Mouse (Mus musculus): ENCODE data around the gene Slc39a10. TPM values are rescaled to one million over a fixed set of nuclear protein-coding genes. Genes with fewer than 3 reads are reported as not detected.

Slc39a10 gene
- polyA plus RNA-seq, 2 experiments: 35.6 to 53.7 TPM

DNA sequence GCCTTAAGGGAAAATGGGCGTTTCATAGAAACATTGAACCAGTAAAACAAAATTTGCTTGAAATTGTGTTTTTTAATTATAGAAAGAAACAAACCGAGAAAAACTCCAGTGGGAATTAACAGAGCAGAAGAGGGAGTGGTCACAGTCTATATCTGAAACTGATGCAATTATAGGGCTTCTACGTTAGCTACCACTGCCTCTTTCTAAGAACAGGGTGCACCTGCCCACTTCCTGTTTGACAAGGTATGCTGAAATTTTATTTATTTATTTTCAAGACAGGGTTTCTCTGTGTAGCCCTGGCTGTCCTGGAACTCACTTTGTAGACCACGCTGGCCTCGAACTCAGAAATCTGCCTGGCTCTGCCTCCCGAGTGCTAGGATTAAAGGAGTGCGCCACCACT is 30.3 kb upstream of the Slc39a10 start:
- no peaks in the 10 kb centered on the region for H3K36me3 ChIP-seq (ENCODE audit: control insufficient read depth, insufficient read depth, low read length)
- H3K4me3 ChIP-seq (replicated peaks; ENCODE audit: low read length): no peak overlapping the region
- no peaks in the 10 kb centered on the region for H3K27me3 ChIP-seq (ENCODE audit: control insufficient read depth, insufficient read depth, low read length)
- ATAC-seq (ENCODE audit: low FRiP score, low read depth): no peak
- 81% methylated on average over 7 of the region's 7 CpGs for WGBS
- no peak for TF ChIP-seq POLR2A (IDR thresholded peaks at IDR 0.05; ENCODE audit: borderline replicate concordance, extremely low read depth, insufficient read depth, insufficient read length)
- no peak overlapping the region for H3K27ac ChIP-seq (replicated peaks; ENCODE audit: low read depth, low read length)
- no peaks in the 10 kb centered on the region for H3K9me3 ChIP-seq (ENCODE audit: control insufficient read depth, low read length)
- H3K4me2 ChIP-seq (replicated peaks; ENCODE audit: low read depth, low read length, severe bottlenecking): no peak overlapping the region
- H3K4me1 ChIP-seq (ENCODE audit: control insufficient read depth, insufficient read depth, low read length): no peaks in the 10 kb centered on the region
- H3K9ac ChIP-seq (ENCODE audit: low read depth, low read length, severe bottlenecking): no peak overlapping the region
- DNase-seq (ENCODE audit: low spot score): no peak

DNA sequence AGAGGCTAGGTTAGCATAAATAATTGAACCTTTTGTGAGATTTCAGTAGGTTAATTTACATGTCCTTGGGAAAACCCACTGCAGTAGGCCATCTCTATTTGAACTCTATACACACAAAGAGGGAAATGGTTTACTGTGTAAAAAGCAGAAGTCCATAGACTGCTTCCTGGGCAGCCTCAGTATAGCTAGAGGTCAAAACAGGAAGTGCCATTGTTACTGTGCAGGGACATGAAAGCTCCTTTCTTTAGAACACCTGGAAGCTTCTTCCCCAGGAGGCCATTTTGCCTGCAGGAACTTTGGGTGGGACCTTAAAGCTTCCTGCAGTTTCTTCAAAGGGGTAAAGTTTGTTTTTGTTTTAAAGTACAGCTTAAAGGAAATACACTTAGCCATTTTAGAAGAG is 29.0 kb upstream of the Slc39a10 start:
- no peaks in the 10 kb centered on the region for H3K4me1 ChIP-seq (ENCODE audit: control insufficient read depth, insufficient read depth, low read length)

DNA sequence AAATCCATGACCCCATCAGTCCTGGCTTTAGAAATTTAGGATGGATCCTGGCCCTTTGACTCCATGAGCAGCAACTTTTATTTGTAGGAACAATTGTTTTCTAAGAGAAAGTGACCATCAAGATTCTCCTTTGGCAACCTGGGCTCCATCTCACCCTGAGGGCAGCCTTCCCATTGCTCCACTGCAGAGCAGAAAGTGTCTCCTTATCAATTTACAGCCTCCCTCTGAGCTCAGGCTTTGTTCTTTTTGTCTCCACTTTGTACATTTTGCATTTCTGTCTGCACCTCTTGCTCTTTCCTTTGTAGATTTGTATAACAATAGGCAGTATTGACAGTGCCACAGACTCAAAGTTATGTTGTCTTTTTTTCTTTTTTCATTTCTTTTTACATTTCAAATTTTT is 23.6 kb upstream of the Slc39a10 start:
- no peak overlapping the region for H3K4me3 ChIP-seq (replicated peaks; ENCODE audit: low read length)
- TF ChIP-seq POLR2A (IDR thresholded peaks at IDR 0.05; ENCODE audit: borderline replicate concordance, extremely low read depth, insufficient read depth, insufficient read length): no peak
- H3K4me1 ChIP-seq (ENCODE audit: control insufficient read depth, insufficient read depth, low read length): no peaks in the 10 kb centered on the region
- 0 out of 2 replicates have a peak, but pooled peaks cover 3% of the 10 kb centered on the region for H3K9me3 ChIP-seq (ENCODE audit: control insufficient read depth, low read length)
- DNase-seq (ENCODE audit: low spot score) (no peak), ATAC-seq (ENCODE audit: low FRiP score, low read depth) (no peak)
- H3K36me3 ChIP-seq (ENCODE audit: control insufficient read depth, insufficient read depth, low read length): no peaks in the 10 kb centered on the region
- no peak overlapping the region for H3K27ac ChIP-seq (replicated peaks; ENCODE audit: low read depth, low read length)
- no peak overlapping the region for H3K9ac ChIP-seq (ENCODE audit: low read depth, low read length, severe bottlenecking)
- H3K4me2 ChIP-seq (replicated peaks; ENCODE audit: low read depth, low read length, severe bottlenecking): no peak overlapping the region
- no peaks in the 10 kb centered on the region for H3K27me3 ChIP-seq (ENCODE audit: control insufficient read depth, insufficient read depth, low read length)

More for the DNA sequence above, 29.0 kb upstream of the Slc39a10 start:
- no peak overlapping the region for H3K4me2 ChIP-seq (replicated peaks; ENCODE audit: low read depth, low read length, severe bottlenecking)
- DNase-seq (ENCODE audit: low spot score) (no peak), ATAC-seq (ENCODE audit: low FRiP score, low read depth) (no peak)
- H3K27ac ChIP-seq (replicated peaks; ENCODE audit: low read depth, low read length): no peak overlapping the region
- H3K9me3 ChIP-seq (ENCODE audit: control insufficient read depth, low read length): no peaks in the 10 kb centered on the region
- TF ChIP-seq POLR2A (IDR thresholded peaks at IDR 0.05; ENCODE audit: borderline replicate concordance, extremely low read depth, insufficient read depth, insufficient read length): no peak
- no peaks in the 10 kb centered on the region for H3K27me3 ChIP-seq (ENCODE audit: control insufficient read depth, insufficient read depth, low read length)
- H3K4me3 ChIP-seq (replicated peaks; ENCODE audit: low read length): no peak overlapping the region
- no peak overlapping the region for H3K9ac ChIP-seq (ENCODE audit: low read depth, low read length, severe bottlenecking)
- no peaks in the 10 kb centered on the region for H3K36me3 ChIP-seq (ENCODE audit: control insufficient read depth, insufficient read depth, low read length)

DNA sequence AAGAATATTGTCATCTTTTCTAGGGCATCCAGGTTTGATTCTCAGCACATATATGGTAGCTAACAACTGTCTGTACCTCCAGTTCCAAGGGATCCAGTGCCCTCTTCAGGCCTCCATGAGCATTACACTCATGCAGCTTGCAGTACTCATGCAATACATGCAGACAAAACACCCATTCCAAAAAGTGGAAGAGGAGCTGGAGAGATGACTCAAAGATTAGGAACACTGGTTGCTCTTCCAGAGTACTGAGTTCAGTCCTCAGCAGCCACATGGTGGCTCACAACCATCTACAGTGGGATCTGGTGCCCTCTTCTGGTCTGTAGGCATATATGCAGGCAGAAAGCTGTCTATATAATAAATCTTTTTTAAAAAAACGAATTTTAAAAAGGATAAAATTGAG is 21.7 kb upstream of the Slc39a10 start:
- Histone ChIP-seq H3K9ac (ENCODE audit: low read depth, low read length, severe bottlenecking) (no peak overlapping the region), H3K27me3 (ENCODE audit: control insufficient read depth, insufficient read depth, low read length) (no peaks in the 10 kb centered on the region), H3K4me2 (replicated peaks; ENCODE audit: low read depth, low read length, severe bottlenecking) (no peak overlapping the region), H3K36me3 (ENCODE audit: control insufficient read depth, insufficient read depth, low read length) (no peaks in the 10 kb centered on the region), H3K27ac (replicated peaks; ENCODE audit: low read depth, low read length) (no peak overlapping the region), H3K4me1 (ENCODE audit: control insufficient read depth, insufficient read depth, low read length) (no peaks in the 10 kb centered on the region), H3K9me3 (ENCODE audit: control insufficient read depth, low read length) (0 out of 2 replicates have a peak, but pooled peaks cover 3% of the 10 kb centered on the region), H3K4me3 (replicated peaks; ENCODE audit: low read length) (no peak overlapping the region)
- TF ChIP-seq POLR2A (IDR thresholded peaks at IDR 0.05; ENCODE audit: borderline replicate concordance, extremely low read depth, insufficient read depth, insufficient read length): no peak
- WGBS: 57% methylated on average over 1 of the region's 1 CpGs
- DNase-seq (ENCODE audit: low spot score) (no peak), ATAC-seq (ENCODE audit: low FRiP score, low read depth) (no peak)

DNA sequence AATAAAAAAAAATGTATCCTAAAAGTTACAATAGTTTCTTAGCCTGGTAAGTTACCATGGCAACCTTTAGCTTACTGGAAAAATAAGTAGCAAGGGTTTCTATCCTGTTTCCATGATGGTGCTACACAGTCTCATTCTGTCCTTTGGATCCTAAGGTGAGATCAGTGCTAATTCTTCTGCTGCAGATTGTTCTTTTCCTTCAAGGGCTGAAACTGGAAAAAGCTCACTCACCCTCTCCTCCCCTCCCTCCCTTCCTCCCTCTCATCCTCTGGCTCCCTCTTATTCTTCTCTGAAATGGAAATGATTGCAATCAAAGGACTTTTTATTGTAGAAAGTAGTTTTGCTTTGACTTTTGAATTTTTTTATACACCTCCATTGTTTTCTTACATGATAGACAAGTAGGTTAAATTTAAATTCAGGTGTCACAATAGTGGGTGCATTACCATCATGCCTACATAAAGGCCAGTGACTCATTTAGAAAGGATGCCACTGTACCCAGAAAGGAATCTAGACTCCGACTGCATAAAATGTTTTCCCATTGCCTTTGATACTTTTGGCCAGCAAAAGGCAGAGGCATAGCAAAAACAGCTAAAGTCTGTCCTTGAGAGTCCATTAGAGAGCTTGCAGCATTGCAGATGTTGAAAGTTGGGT is 20.0 kb upstream of the Slc39a10 start:
- no peaks in the 10 kb centered on the region for H3K27me3 ChIP-seq (ENCODE audit: control insufficient read depth, insufficient read depth, low read length)
- H3K9ac ChIP-seq (ENCODE audit: low read depth, low read length, severe bottlenecking): no peak overlapping the region
- H3K4me1 ChIP-seq (ENCODE audit: control insufficient read depth, insufficient read depth, low read length): 0 out of 2 replicates have a peak, but pooled peaks cover 2% of the 10 kb centered on the region
- DNase-seq (ENCODE audit: low spot score): no peak
- whole genome bisulfite sequencing: 93% methylated on average over 1 of the region's 1 CpGs
- 0 out of 2 replicates have a peak, but pooled peaks cover 3% of the 10 kb centered on the region for H3K9me3 ChIP-seq (ENCODE audit: control insufficient read depth, low read length)
- no peak overlapping the region for H3K4me2 ChIP-seq (replicated peaks; ENCODE audit: low read depth, low read length, severe bottlenecking)
- ATAC-seq (ENCODE audit: low FRiP score, low read depth): no peak
- no peak overlapping the region for H3K27ac ChIP-seq (replicated peaks; ENCODE audit: low read depth, low read length)
- H3K4me3 ChIP-seq (replicated peaks; ENCODE audit: low read length): no peak overlapping the region
- H3K36me3 ChIP-seq (ENCODE audit: control insufficient read depth, insufficient read depth, low read length): no peaks in the 10 kb centered on the region
- TF ChIP-seq POLR2A (IDR thresholded peaks at IDR 0.05; ENCODE audit: borderline replicate concordance, extremely low read depth, insufficient read depth, insufficient read length): no peak

All from limb, embryonic 14.5 days (tissue).